Mouse (Mus musculus) erythroblast, embryonic 14.5 days (primary cell): Measurements from ENCODE around the gene Arhgap33. TPM values are rescaled to one million over a fixed set of nuclear protein-coding genes. Genes with fewer than 3 reads are reported as not detected.

Experiments used
- H3K27me3 ChIP-seq: 2 replicates; pipeline ENCODE4 v1.6.1; 2012; ENCODE audit warnings: inconsistent platforms; ENCODE audit not compliant: control insufficient read depth
- H3K36me3 ChIP-seq: 2 replicates; pipeline ENCODE4 v1.6.1; 2012; ENCODE audit warnings: mild to moderate bottlenecking, inconsistent platforms; ENCODE audit not compliant: control insufficient read depth
- H3K4me1 ChIP-seq: 2 replicates; pipeline ENCODE4 v1.6.1; 2012; ENCODE audit warnings: inconsistent platforms; ENCODE audit not compliant: control insufficient read depth
- H3K4me3 ChIP-seq: replicated peaks from 2 replicates; pipeline ENCODE3; 2012; ENCODE audit warnings: moderate library complexity, mild to moderate bottlenecking, inconsistent platforms
- H3K9me3 ChIP-seq: 2 replicates; pipeline ENCODE4 v1.6.1; 2012; ENCODE audit warnings: low read length, inconsistent platforms, mixed read lengths; ENCODE audit not compliant: control insufficient read depth
- GATA1 ChIP-seq: IDR thresholded peaks from 2 replicates; pipeline ENCODE4 v1.6.1; 2012; ENCODE audit warnings: low read length, inconsistent platforms, mixed read lengths
- TAL1 ChIP-seq: IDR thresholded peaks from 3 replicates; pipeline ENCODE4 v1.6.1; 2012; ENCODE audit warnings: low read length, inconsistent platforms, mixed read lengths
- polyA plus RNA-seq: library from polyadenylated mRNA; stranded (reverse); fragments of >175 nt; gene quantifications from 2 replicates; pipeline ENCODE4 v1.2.3, GENCODE M21; 2012

The Arhgap33 gene
- polyA plus RNA-seq, 1 experiment: 11.7 TPM

DNA sequence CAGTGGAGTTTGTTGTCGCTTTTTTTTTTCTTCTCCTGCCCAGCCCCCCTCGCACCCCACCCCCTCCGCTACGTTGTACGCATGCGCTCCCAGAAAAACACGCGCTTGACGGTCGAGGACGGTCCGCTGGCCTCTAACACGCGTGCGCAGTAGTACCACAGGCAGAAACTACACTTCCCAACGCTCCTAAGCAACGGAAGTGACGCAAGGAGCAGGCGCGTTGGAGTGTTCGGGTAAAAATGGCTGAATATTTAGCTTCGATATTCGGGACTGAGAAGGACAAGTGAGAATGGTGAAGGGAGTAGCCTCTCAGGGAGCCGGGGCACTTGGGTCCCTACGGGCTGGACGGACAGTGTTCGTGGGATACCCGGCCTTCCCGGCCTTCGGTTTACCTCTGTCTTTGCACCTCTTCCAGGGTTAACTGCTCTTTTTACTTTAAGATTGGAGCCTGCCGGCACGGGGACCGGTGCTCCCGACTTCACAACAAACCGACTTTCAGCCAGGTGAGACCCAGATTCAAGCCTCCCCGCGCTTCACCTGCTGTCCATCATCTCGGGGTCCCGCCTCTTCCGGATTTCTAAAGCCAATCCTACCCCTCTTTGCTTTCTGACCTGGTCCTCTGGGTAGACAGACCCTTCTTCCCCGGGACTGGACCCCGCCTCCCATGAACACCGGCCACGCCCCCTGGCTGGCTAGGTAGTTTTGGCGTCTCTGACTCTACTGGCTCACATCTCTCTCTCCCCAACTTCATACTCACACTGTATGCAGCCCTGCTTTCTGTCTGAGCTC lies 28.5 kb upstream of the Arhgap33 start, which contains the start of the genes U2af1l4, Gm49396 and Psenen:
U2af1l4 (plus strand) TSS at position 185 of the 789 bp plus-strand sequence.
Gm49396 (plus strand) TSS at position 228 of the 789 bp plus-strand sequence.
Psenen (minus strand) TSS at position 511 of the 789 bp plus-strand sequence.
- no peak for TF ChIP-seq GATA1
- no peak for TF ChIP-seq TAL1
- no peaks in the 10 kb centered on the region for H3K9me3 ChIP-seq
- H3K4me3 ChIP-seq: peak within 1 kb of the TSS; percentile 94
- H3K4me1 ChIP-seq: peaks cover 56% of the 10 kb centered on the region
- peaks cover 51% of the 10 kb centered on the region for H3K36me3 ChIP-seq
- no peaks in the 10 kb centered on the region for H3K27me3 ChIP-seq

DNA sequence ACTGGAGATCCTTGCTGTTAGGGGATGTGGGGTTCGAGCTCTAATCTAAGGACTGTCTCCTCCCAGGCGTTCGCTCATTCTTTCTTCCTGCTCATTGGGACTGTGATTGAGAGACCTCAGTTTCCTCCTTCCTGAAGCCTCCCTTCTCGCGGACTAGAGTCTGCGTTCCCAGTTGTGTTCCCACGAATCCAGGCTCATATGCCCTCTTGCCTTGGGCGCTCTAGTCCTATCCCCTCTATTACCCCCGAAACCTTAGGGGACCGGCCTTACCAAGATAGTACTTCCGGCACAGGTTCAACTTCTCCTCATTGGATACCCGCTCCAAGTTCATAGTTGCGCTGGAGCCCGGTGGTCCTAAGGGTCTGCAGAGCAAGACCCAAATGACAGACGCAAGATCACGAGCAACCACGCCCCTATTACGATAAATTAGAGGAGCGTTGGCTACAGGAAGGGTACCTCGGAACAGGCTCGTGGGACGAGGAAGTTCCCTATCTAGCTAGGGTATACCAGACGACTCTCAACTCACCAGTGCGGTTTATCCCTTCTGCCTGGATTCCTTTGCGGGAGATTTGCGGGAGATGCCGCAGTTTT lies 27.8 kb upstream of the Arhgap33 start:
- H3K9me3 ChIP-seq: no peaks in the 10 kb centered on the region
- H3K4me1 ChIP-seq: peaks cover 63% of the 10 kb centered on the region
- peaks cover 51% of the 10 kb centered on the region for H3K36me3 ChIP-seq
- TF ChIP-seq TAL1 (no peak), GATA1 (no peak)
- H3K4me3 ChIP-seq: peak overlapping the region; percentile 94
- H3K27me3 ChIP-seq: no peaks in the 10 kb centered on the region

DNA sequence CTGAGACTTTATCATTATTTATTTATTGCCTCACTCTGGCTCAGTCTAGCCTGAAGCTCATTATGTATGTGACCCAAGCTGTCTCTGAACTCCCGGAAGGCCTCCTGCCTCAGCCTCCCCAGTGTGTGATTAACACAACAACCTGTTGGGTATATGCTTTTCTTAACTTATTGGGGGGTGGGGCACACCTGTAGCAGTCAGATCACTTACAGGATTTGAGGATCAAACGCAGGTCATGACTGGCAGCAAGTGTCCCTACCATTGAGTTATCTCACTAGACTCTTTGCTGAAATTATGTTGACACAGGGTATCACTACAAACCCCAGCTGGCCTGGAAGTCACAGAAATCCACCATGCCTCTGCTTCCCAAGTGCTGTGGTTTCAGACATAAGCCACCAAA lies 25.4 kb upstream of the Arhgap33 start:
- peaks cover 68% of the 10 kb centered on the region for H3K4me1 ChIP-seq
- TF ChIP-seq GATA1 (no peak), TAL1 (no peak)
- H3K9me3 ChIP-seq: no peaks in the 10 kb centered on the region
- H3K36me3 ChIP-seq: peaks cover 51% of the 10 kb centered on the region
- peak overlapping the region; percentile 87 for H3K4me3 ChIP-seq
- no peaks in the 10 kb centered on the region for H3K27me3 ChIP-seq

DNA sequence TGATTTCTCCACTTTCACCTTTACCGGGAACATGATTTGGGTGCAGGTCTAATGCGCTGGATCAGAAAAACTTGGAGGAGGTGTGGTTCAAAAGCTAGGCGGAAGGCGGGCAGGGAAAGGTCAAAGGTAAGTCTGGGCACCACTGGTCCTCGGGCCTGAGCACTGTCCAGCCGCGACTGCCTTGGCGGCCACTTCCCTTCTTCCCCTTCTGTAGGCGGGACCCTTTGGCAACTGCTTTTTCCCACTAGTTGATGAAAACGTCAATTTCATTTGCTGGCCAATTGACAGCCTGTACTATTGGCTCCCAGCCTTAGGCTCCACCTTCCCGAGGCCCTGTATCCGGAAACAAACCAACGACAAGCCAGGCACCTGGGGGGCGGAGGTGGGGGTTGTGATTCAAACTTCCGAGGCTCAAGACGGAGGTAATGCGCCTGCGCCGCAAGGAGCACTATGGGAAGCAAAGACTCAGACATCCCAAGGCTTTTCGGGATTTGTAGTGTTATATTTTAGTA lies 24.6 kb upstream of the Arhgap33 start, which contains the start of gene Lin37:
Lin37 (minus strand) TSS at position 396 of the 512 bp plus-strand sequence.
- Histone ChIP-seq H3K36me3 (peaks cover 51% of the 10 kb centered on the region), H3K4me1 (peaks cover 63% of the 10 kb centered on the region), H3K27me3 (no peaks in the 10 kb centered on the region), H3K4me3 (peak within 1 kb of the TSS; percentile 87), H3K9me3 (no peaks in the 10 kb centered on the region)
- no peak for TF ChIP-seq GATA1
- no peak for TF ChIP-seq TAL1

DNA sequence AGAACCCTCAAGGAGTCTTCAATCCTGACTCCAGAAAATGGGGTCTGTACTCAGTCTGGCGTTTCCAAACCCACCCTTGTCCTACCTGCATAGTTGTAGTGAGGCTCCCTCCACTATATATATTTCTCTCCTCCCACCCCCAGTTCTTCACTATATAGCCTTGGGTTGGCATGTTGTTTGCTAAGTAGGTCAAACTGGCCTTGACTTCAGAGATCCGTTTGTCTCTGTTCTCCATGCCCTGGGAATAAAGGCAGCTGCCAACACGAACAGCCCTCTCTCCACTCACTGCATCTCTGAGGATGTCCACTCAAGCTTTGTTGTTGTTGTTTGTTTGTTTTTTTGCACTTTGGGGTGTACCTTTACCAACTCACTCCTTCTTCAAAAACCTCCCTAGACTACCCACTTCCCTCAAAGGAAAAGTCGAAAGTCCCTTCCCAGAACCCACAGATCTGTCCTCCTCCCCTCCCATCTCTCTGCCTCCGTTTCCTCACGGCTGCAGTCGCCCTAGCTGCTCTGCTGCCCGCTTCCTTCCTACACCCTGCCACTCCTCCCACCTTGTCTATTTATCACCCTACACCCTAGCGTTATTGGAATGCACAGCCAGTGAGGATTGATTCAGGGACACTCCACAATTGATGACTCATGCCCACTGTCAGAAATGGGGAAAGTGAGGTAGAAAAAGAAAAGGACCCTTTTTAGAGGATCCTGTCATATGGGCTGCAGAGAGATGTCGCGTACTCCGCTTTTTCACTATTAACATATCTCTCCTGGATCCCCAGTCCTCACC lies 24.0 kb upstream of the Arhgap33 start:
- Histone ChIP-seq H3K36me3 (peaks cover 54% of the 10 kb centered on the region), H3K4me1 (peaks cover 62% of the 10 kb centered on the region), H3K27me3 (no peaks in the 10 kb centered on the region), H3K9me3 (no peaks in the 10 kb centered on the region), H3K4me3 (peak overlapping the region; percentile 87)
- TF ChIP-seq GATA1 (no peak), TAL1 (no peak)

DNA sequence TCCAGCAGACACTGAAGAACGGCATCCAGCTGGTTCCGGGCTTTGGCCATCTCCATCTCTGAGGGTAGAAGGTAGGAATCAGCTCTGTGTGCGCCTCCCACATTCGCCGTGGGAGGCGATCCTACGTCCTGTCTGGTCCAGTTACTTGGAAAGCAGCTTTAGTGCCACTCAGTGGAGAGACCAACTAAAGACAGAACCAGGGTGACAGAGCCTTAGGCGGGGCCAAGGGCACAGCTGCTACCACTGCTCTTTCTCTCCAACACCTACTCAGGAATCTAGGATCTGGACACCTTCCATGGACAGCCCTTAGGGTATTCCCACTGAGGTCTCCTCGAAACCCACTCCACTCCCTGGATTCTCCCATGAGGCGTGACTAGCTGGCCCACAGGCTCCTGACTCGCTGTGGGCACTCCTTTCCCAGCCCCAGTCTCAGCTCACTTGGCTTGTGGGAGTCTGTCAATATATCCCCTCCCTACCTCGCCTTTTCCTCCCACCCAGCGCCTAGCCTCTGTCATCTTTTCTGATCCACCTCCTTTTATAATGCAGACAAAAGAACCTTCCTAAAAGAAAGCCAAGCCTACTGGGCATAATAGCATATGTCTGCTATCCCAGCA lies 23.1 kb upstream of the Arhgap33 start:
- H3K27me3 ChIP-seq: no peaks in the 10 kb centered on the region
- H3K36me3 ChIP-seq: peaks cover 56% of the 10 kb centered on the region
- H3K4me1 ChIP-seq: peaks cover 65% of the 10 kb centered on the region
- H3K9me3 ChIP-seq: no peaks in the 10 kb centered on the region
- peak overlapping the region; percentile 87 for H3K4me3 ChIP-seq
- no peak for TF ChIP-seq GATA1
- no peak for TF ChIP-seq TAL1

DNA sequence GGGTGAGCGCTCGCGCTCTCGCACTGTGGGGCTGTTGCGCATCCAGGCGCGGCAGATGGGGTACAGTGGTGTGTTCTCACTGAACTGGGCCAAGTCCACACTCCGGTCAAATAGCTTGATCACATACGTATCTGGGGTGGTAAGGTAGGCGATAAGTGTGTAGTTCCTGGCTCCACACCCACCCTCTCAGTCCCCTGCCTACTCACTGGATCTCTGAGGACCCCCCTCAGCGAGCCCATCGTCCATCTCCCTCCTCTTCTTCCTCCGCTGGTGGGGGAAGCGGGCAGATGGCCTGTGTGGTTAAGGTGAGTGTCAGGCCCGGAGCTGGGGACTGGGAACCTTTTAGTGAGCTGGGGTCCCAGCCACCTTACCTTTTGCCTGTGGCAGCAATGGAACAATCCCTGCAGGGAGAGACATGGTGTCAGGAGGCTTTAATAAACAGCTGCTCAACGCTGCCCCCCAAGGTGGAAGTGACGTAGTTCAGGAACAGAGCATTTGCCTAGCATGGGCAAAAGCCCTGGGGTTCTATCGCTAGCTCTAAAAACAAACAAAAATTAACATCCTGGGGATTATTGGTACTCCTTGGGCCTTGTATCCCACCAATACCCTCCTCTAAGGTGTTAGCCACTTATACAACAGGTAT lies 22.2 kb upstream of the Arhgap33 start:
- no peak for TF ChIP-seq GATA1
- TF ChIP-seq TAL1: no peak
- Histone ChIP-seq H3K4me1 (peaks cover 66% of the 10 kb centered on the region), H3K9me3 (no peaks in the 10 kb centered on the region), H3K27me3 (no peaks in the 10 kb centered on the region), H3K4me3 (no peak overlapping the region), H3K36me3 (peaks cover 56% of the 10 kb centered on the region)

DNA sequence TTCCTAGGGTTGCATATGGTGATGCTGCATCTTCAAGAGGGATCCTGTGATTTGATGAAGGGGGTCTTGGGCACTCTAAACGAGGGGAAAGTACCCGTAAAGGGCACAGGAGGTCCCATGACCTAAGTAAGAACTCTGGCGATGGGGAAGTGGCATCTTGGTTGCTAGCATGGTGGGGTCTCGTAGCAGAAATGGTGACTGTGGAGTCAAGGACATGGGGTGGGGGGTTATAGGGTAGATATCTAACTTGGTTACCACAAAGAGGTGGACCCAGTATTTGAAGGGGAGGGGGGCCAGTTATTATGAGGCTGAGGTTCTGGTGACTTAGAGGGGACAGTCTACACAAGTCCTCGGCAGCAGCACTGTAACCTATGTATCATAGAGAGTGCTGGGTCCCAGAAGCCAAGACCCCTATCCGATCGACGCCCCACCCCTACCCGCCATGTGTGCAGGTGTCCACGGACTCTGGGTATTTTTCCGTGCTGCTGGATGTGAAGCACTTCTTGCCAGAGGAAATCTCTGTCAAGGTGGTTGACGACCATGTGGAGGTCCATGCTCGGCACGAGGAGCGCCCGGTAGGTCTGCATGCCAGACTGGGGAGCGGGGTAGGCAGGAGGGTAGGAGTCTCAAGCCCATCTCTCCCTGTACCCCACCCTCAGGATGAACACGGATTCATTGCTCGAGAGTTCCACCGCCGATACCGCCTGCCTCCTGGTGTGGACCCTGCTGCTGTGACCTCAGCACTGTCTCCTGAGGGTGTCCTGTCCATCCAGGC lies 19.1 kb upstream of the Arhgap33 start:
- TF ChIP-seq TAL1 (no peak), GATA1 (no peak)
- Histone ChIP-seq H3K4me3 (peak overlapping the region; percentile 93), H3K9me3 (no peaks in the 10 kb centered on the region), H3K27me3 (no peaks in the 10 kb centered on the region), H3K4me1 (peaks cover 60% of the 10 kb centered on the region), H3K36me3 (peaks cover 51% of the 10 kb centered on the region)
